Mouse (Mus musculus) kidney, adult 2 months (tissue): ENCODE data around the gene Ivns1abp.
"Not testable (repeated sequence)": the region's sequence is repeated elsewhere in the genome, so short reads cannot be mapped to it uniquely, and the experiment has no call there.

Experiments used
- CTCF ChIP-seq: fragments of 200-500 bp; conservative IDR thresholded peaks from 2 replicates; pipeline ENCODE4 v1.5.1; 2011; ENCODE audit warnings: low read depth, mild to moderate bottlenecking, control low read depth, low read length, moderate library complexity, mixed read lengths; ENCODE audit not compliant: insufficient read depth, insufficient read length
- POLR2A ChIP-seq: fragments of 200-500 bp; IDR thresholded peaks from one replicate; pipeline ENCODE4 v1.6.1; 2011; ENCODE audit warnings: low read depth, low read length, control low read depth

DNA sequence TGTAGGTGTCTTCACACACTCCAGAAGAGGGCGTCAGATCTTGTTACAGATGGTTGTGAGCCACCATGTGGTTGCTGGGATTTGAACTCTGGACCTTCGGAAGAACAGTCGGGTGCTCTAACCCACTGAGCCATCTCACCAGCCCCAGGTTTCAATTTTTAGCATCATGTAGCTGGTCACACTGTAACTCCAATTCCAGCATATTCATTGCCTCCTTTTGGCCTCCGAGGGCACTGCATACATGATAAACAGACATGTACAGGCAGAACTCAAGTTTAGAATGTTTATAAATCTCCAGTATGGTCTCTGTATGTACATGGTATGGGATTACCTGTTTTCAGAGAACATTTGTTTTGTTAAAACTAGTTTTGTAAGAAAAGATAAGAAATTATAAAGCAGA is 4.0 kb downstream of the Ivns1abp start:
- TF ChIP-seq CTCF: 0 out of 2 replicates have a peak, but pooled peaks have one; percentile 11
- TF ChIP-seq POLR2A: not testable (repeated sequence)
